Mouse (Mus musculus) kidney, embryonic 15.5 days (tissue): ENCODE measurements around the gene AW011738. TPM values are rescaled to one million over a fixed set of nuclear protein-coding genes. Genes with fewer than 3 reads are reported as not detected.

Source experiments
- ATAC-seq: fragments of 200-750 bp; cut with Nextera tagmentation; replicated peaks from 2 replicates; pipeline ENCODE4 v1.8.0; 2017; ENCODE audit warnings: moderate TSS enrichment; ENCODE audit not compliant: low FRiP score
- H3K27ac ChIP-seq: fragments of 300-500 bp; sonication (generic); 2 replicates; pipeline ENCODE4 v1.5.1; 2015; ENCODE audit warnings: mild to moderate bottlenecking, inconsistent platforms
- H3K27me3 ChIP-seq: fragments of 300-500 bp; sonication (generic); 2 replicates; pipeline ENCODE4 v1.6.1; 2015; ENCODE audit warnings: inconsistent platforms
- H3K36me3 ChIP-seq: fragments of 300-500 bp; sonication (generic); 2 replicates; pipeline ENCODE4 v1.6.1; 2015; ENCODE audit warnings: inconsistent platforms
- H3K4me1 ChIP-seq: fragments of 300-500 bp; sonication (generic); 2 replicates; pipeline ENCODE4 v1.6.1; 2015; ENCODE audit warnings: inconsistent platforms
- H3K4me2 ChIP-seq: fragments of 300-500 bp; sonication (generic); 2 replicates; pipeline ENCODE4 v1.6.1; 2015; ENCODE audit warnings: moderate library complexity, mild to moderate bottlenecking, inconsistent platforms
- H3K4me3 ChIP-seq: fragments of 300-500 bp; sonication (generic); replicated peaks from 2 replicates; pipeline ENCODE4 v1.5.1; 2015; ENCODE audit warnings: mild to moderate bottlenecking, inconsistent platforms
- H3K9ac ChIP-seq: fragments of 300-500 bp; sonication (generic); 2 replicates; pipeline ENCODE4 v1.6.1; 2015; ENCODE audit warnings: mild to moderate bottlenecking, inconsistent platforms
- H3K9me3 ChIP-seq: fragments of 300-500 bp; sonication (generic); replicated peaks from 2 replicates; pipeline ENCODE4 v1.6.1; 2016; ENCODE audit warnings: inconsistent platforms
- WGBS: fragments of 180-500 bp; shearing (Covaris S2); methylation state at CpG from one replicate; pipeline ENCODE4 v1.1.7; 2015; ENCODE audit warnings: mixed read lengths; 5-methylcytosine and 5-hydroxymethylcytosine counted together
- polyA plus RNA-seq: library from polyadenylated mRNA; unstranded; fragments of >200 nt; fragmentation: Nextera tagmentation; extraction: Ambion mirVana; gene quantifications from 2 replicates; pipeline ENCODE4 v1.2.1, GENCODE M21; 2015

AW011738 gene
- polyA plus RNA-seq, 1 experiment from 2014 or later: 7.6 TPM

DNA sequence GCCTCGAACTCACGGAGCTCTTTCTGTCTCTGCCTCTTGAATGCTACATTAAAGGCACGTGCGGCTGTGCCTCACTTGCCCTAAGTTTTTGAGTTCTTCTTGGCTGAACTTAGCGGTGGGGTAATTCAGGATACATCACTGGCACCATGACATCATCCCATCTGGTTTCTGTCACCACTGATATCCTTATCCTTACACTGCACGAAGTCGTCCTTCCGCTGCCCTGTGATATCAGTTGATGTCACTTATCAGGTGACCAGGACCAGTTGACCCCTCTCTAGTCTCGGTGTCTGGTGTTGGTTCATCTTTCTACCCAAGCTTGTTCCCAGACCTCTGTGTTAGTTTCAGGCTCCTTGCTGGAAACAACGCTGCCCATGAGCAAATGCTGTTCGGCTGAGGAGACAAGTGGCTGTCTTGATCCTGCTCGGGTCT is 626 bp upstream of the AW011738 start:
- no peak for ATAC-seq
- Histone ChIP-seq H3K9ac (no peak overlapping the region), H3K27ac (peak overlapping the region; percentile 38; the same call in 1 of the 2 replicates)

DNA sequence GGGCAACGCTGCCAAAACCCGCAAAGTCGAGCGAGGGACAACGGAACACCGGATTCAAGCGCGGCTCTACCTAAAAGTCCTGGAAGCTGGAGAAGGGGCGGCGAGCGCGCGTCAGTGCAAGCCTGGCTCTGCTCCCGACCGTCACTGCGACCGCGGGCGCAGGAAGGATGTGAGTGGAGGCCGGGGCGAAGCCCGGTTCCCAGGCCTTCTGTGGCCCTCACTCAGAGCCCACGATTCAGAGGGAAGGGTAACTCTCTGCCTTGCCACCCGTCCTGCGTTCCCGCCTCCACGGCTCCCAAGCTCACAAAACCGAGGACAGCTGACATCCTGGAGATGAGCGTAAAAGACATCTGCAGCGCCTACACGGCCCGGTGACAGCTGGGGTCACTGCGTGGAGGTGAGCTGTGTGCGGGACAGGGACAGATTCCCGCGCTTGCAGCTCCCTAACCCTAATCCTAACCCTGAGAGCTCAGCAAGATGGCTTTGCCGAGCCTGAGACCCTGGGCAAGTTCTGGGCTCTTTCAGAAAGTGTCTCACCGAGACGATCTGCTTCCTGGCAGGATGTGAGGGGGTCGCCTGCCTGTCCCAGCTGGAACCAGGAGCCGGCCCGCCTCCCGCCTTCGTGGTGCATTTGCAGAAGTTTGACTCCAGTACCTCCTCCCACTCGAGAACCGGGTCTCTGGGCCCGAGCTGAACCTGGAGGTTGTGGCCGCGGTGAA is 468 bp downstream of the AW011738 start:
- Histone ChIP-seq H3K9me3 (no peaks in the 10 kb centered on the region), H3K36me3 (0 out of 2 replicates have a peak, but pooled peaks cover 3% of the 10 kb centered on the region), H3K4me3 (peak overlapping the region; percentile 56), H3K4me2 (peak overlapping the region; percentile 92), H3K27ac (peak overlapping the region; percentile 70), H3K9ac (peak overlapping the region; percentile 57), H3K4me1 (peaks cover 31% of the 10 kb centered on the region), H3K27me3 (peaks cover 15% of the 10 kb centered on the region)
- 1% methylated on average over 49 of the region's 49 CpGs for WGBS
- peak; percentile 46 for ATAC-seq

More for the DNA sequence above, 626 bp upstream of the AW011738 start:
- Histone ChIP-seq H3K4me3 (peak overlapping the region; percentile 56), H3K27me3 (peaks cover 15% of the 10 kb centered on the region), H3K9me3 (no peaks in the 10 kb centered on the region), H3K36me3 (0 out of 2 replicates have a peak, but pooled peaks cover under 1% of the 10 kb centered on the region), H3K4me2 (peak overlapping the region; percentile 92), H3K4me1 (peaks cover 33% of the 10 kb centered on the region)
- WGBS: 37% methylated on average over 12 of the region's 12 CpGs

DNA sequence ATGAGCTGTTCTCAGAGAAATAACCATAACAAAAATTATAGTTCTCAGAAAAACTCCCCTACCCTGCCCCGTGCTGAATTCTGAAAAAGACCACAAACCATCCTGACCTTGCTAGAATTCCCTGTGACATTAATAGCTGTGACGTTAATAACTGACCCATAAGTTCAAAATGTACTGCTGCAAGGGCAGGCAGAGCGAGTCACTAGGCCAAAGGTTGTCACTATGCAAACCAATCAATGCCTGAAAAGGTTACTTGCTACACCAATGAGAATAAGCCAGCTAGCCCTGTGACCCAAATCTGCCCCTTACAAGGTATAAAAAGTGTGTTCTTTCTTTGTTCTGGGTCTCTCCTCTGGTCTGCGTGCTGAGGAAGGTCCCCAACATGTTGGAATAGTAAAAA is 5.8 kb downstream of the AW011738 start:
- ATAC-seq: no peak
- Histone ChIP-seq H3K27me3 (peaks cover 12% of the 10 kb centered on the region), H3K4me2 (no peak overlapping the region), H3K27ac (no peak overlapping the region), H3K36me3 (0 out of 2 replicates have a peak, but pooled peaks cover 3% of the 10 kb centered on the region), H3K4me3 (no peak overlapping the region), H3K9me3 (no peaks in the 10 kb centered on the region), H3K4me1 (peaks cover 11% of the 10 kb centered on the region; the same call in 1 of the 2 replicates), H3K9ac (no peak overlapping the region)
- WGBS: 80% methylated on average over 4 of the region's 4 CpGs

DNA sequence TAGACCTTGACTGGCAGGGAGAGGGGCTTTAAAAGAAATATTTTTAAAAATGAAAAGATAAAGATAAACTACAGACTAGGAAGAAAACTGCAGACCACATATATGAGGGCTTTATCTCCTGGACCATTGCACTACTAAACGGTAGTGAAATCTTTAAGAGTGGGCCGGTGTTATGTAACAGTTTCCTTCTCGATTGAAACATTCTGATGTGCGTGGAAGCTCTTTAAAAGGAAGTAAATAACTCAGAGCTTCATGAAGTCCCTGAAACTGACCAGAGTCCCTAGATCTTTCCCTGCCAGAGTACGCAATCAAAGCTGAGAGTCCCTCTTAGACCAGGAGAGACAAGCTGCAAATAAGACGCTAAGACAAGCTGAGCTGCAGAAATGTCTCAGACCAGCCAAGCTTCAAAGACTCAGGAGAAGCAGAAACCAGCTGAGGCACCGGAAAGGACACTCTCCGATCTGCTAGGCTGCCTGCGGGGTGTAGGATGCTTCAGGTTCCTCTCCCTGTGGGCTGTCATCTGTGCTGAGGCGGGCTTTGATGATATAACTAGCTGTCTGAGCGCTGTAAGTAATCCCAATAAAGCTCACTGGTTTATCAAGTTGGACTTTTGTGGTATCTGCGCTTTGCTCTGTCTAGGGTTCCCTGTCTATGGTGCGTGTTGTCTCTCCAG is 7.0 kb downstream of the AW011738 start:
- H3K4me3 ChIP-seq: no peak overlapping the region

DNA sequence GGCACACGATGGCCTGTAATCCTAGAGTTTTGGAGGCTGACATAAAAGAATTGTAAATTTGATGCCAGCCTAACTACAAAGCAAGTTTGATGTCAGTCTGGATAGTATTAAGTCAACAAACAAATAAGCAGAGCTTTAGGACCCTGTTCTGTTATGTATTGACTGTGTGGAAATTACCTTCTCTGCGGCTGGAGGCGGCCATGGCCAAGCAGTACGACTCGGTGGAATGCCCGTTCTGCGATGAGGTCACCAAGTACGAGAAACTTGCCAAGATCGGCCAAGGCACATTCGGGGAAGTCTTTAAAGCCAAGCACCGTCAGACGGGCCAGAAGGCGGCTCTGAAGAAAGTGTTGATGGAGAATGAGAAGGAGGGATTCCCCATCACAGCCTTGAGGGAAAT is 10.0 kb downstream of the AW011738 start:
- H3K27ac ChIP-seq: no peak overlapping the region
- no peak overlapping the region for H3K4me2 ChIP-seq
- no peaks in the 10 kb centered on the region for H3K9me3 ChIP-seq
- no peaks in the 10 kb centered on the region for H3K36me3 ChIP-seq
- H3K4me1 ChIP-seq: no peaks in the 10 kb centered on the region
- no peaks in the 10 kb centered on the region for H3K27me3 ChIP-seq
- 91% methylated on average over 13 of the region's 13 CpGs for WGBS
- no peak for ATAC-seq
- H3K9ac ChIP-seq: no peak overlapping the region
- H3K4me3 ChIP-seq: no peak overlapping the region

More for the DNA sequence above, 7.0 kb downstream of the AW011738 start:
- 0 out of 2 replicates have a peak, but pooled peaks cover 3% of the 10 kb centered on the region for H3K36me3 ChIP-seq
- ATAC-seq: no peak
- no peak overlapping the region for H3K27ac ChIP-seq
- H3K27me3 ChIP-seq: peaks cover 3% of the 10 kb centered on the region; the same call in 1 of the 2 replicates
- 0 out of 2 replicates have a peak, but pooled peaks cover 3% of the 10 kb centered on the region for H3K4me1 ChIP-seq
- H3K9ac ChIP-seq: no peak overlapping the region
- WGBS: 69% methylated on average over 13 of the region's 13 CpGs
- H3K9me3 ChIP-seq: no peaks in the 10 kb centered on the region
- H3K4me2 ChIP-seq: no peak overlapping the region

DNA sequence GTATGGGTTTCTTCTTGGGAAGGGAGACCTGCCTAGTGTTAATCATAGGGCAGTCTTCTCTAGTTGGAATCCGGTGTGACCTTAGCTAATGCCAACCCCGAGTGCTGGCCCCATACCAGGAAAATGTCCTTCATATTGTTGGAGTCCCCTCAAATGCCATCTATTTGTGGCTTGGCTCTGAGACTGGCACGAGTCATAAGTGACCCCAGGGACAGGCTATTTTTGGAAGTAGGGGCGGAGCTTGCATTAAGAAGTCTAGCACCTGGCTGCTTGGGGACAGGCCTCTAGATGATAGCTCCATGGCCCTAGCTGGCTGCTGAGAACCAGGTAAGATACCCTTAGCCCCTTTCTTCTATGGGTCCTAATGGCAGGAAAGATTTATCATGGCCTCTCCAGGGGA is 12.5 kb downstream of the AW011738 start, which contains the start of gene Perm1:
Gene Perm1 (plus strand): TSS at position 220 of the 400 bp plus-strand sequence.
- no peak within 1 kb of the TSS for H3K4me3 ChIP-seq
- no peaks in the 10 kb centered on the region for H3K9me3 ChIP-seq
- H3K27me3 ChIP-seq: no peaks in the 10 kb centered on the region
- ATAC-seq: no peak
- no peak within 1 kb of the TSS for H3K4me2 ChIP-seq
- no peaks in the 10 kb centered on the region for H3K4me1 ChIP-seq
- no peak within 1 kb of the TSS for H3K9ac ChIP-seq
- no peaks in the 10 kb centered on the region for H3K36me3 ChIP-seq
- 70% methylated on average over 4 of the region's 4 CpGs for WGBS
- no peak within 1 kb of the TSS for H3K27ac ChIP-seq

DNA sequence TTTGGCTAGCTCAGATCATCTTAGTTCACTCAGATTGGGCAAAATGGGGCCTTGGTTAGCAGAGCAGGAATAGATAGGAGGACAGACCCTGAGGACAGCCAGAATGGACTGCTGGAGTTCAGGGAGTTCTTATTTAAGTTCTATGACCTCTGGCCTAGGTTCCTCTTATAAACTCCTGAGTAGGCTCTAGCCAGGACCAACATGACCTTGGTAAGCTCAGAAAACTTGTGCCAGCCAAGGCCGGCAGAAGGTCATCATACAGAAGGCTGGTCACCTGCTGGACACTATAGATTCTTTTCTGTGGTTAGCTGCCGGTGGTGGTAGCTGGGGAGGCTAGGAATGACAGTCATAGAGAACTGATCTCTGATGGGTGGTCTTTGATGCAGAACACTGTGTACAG is 13.1 kb downstream of the AW011738 start:
- Histone ChIP-seq H3K9me3 (no peaks in the 10 kb centered on the region), H3K4me1 (no peaks in the 10 kb centered on the region), H3K27ac (no peak overlapping the region), H3K9ac (no peak overlapping the region), H3K27me3 (no peaks in the 10 kb centered on the region), H3K4me2 (no peak overlapping the region), H3K4me3 (no peak overlapping the region), H3K36me3 (no peaks in the 10 kb centered on the region)
- WGBS: 81% methylated on average over 2 of the region's 2 CpGs
- ATAC-seq: no peak

DNA sequence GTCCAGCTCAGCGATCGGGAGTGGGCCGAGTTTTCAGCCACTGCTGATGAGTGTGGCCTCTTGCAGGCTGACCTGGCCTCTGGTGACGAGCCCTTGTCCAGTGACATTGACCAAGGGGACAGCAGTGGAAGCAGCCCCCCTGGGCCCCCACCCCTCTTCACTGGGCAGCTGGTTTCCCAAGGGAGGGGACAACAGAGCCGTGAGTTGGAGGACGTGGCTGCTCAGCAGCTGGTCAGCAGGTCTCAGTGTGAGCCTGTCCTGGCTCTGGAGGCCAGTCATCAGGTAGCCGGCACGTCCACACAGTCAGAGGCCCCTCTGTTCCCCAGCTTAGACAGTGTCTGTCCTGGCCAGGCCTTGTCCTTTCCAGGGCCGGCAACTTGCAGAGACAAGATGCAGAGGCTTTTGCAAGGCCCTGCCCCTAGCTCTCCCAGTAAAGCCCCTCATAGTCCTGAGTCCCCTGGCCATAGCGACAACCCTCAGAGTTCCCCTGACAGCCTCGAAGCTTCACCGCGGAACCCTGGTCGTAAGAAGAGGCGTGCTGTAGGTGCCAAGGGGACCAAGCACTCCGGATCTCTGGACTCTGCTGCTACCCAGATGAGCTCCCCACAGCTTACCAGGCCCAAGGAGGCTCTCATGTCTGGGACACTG is 14.0 kb downstream of the AW011738 start:
- Histone ChIP-seq H3K27ac (no peak overlapping the region), H3K27me3 (no peaks in the 10 kb centered on the region), H3K4me1 (no peaks in the 10 kb centered on the region), H3K9ac (no peak overlapping the region), H3K4me2 (no peak overlapping the region), H3K9me3 (no peaks in the 10 kb centered on the region), H3K36me3 (no peaks in the 10 kb centered on the region), H3K4me3 (no peak overlapping the region)
- WGBS: 77% methylated on average over 16 of the region's 16 CpGs
- ATAC-seq: no peak

DNA sequence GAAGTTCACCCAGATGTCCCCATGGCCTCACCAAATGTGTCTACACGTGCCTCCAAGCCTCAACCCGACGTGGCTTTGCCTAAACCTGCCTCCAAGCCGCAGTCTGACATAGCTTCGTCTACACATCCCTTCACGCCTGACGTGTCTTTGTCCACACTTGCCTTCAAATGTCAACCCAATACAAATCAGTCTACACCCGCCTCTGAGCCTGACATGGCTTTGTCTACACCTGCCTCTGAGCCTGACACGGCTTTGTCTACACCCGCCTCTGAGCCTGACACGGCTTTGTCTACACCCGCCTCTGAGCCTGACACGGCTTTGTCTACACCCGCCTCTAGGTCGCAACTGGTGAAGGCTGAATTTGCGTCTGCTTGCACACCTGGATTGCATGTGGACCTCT is 14.7 kb downstream of the AW011738 start:
- 79% methylated on average over 16 of the region's 16 CpGs for WGBS
- ATAC-seq: no peak

DNA sequence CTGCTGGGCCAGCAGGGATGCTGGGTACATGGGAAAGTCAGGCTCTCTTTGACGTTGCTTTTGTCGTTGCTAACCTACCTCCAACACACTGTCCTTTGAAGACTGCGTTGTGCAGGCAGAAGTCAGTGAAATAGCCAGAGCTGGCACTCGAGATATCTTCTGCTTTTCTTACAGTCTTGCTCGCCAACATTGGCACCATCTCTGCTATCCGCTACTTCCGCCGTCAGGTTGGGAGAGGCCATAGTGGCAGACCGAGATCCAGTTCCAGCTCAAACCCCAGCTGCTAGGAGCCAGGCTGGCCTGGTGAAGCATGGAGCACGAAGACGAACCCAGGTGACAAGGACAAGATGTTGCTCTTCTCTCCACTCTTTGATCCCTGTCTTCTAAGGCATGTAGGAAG is 16.8 kb downstream of the AW011738 start:
- Histone ChIP-seq H3K4me3 (no peak overlapping the region), H3K27ac (no peak overlapping the region), H3K4me1 (no peaks in the 10 kb centered on the region), H3K9me3 (no peaks in the 10 kb centered on the region), H3K4me2 (no peak overlapping the region), H3K27me3 (no peaks in the 10 kb centered on the region), H3K36me3 (no peaks in the 10 kb centered on the region), H3K9ac (no peak overlapping the region)
- no peak for ATAC-seq
- WGBS: 89% methylated on average over 11 of the region's 11 CpGs

More for the DNA sequence above, 14.7 kb downstream of the AW011738 start:
- no peaks in the 10 kb centered on the region for H3K9me3 ChIP-seq
- H3K27ac ChIP-seq: no peak overlapping the region
- no peaks in the 10 kb centered on the region for H3K4me1 ChIP-seq
- no peak overlapping the region for H3K4me2 ChIP-seq
- H3K36me3 ChIP-seq: no peaks in the 10 kb centered on the region
- no peaks in the 10 kb centered on the region for H3K27me3 ChIP-seq
- no peak overlapping the region for H3K9ac ChIP-seq
- H3K4me3 ChIP-seq: no peak overlapping the region

DNA sequence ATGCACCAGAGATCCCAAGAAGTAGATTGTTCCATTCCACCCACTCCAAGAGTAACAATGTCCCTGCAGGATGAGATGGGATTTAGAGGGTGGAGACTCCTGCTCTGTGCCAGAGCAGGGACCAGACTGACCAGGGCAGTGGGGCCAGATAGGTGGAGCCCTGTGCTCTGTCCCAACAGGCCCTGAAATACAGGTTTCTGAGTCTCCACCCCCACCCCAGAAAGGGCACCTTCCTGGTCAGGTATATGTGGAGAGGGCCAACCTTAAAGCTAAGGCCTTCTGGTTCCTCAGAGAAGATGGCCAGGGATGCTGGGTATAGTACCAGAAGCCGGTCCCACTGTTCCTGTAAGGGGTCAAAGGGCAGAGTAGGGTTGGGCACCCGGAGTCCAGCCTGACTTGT is 21.2 kb downstream of the AW011738 start:
- no peak overlapping the region for H3K4me2 ChIP-seq
- no peak for ATAC-seq
- H3K36me3 ChIP-seq: peaks cover 6% of the 10 kb centered on the region
- no peak overlapping the region for H3K27ac ChIP-seq
- no peak overlapping the region for H3K4me3 ChIP-seq
- 88% methylated on average over 2 of the region's 2 CpGs for WGBS
- H3K27me3 ChIP-seq: no peaks in the 10 kb centered on the region
- H3K4me1 ChIP-seq: peaks cover 11% of the 10 kb centered on the region
- no peaks in the 10 kb centered on the region for H3K9me3 ChIP-seq
- no peak overlapping the region for H3K9ac ChIP-seq
